Mouse (Mus musculus) thymus, adult 18-20 months (tissue): ENCODE measurements around the gene Rdh16.
"Not testable (repeated sequence)": the region's sequence is repeated elsewhere in the genome, so short reads cannot be mapped to it uniquely, and the experiment has no call there.

Experiments
- DNase-seq, 2 experiments: peaks; one replicate each; pipeline ENCODE4 v3.0.0; 2022; ENCODE audit warnings: mixed read lengths in 2 of 2

Gene Rdh16

GRCm38 (mm10) chr10:127800891-127801290, at the start of gene Rdh16:
TSS of gene Rdh16 (plus strand) at chr10:127801152.
- DNase-seq, result no peak

GRCm38 (mm10) chr10:127751548-127751947, 49.4 kb upstream of the Rdh16 start, which contains the start of gene Gpr182:
TSS of gene Gpr182 (minus strand) at chr10:127751732.
- DNase-seq, result no peak

- no peak for DNase-seq
These were observed 46.3 kb upstream of the Rdh16 start for GRCm38 (mm10) chr10:127754566-127755166.

GRCm38 (mm10) chr10:127755246-127755645, 45.7 kb upstream of the Rdh16 start:
- no peak for DNase-seq

- no peak for DNase-seq
These were observed 45.0 kb upstream of the Rdh16 start for GRCm38 (mm10) chr10:127755770-127756468.

- DNase-seq, result no peak
These were observed 41.5 kb upstream of the Rdh16 start, which contains the start of the genes Rdh1 and Rdh16f1 for GRCm38 (mm10) chr10:127759181-127760110. TSS of gene Rdh1 (plus strand) at chr10:127759721. TSS of gene Rdh16f1 (plus strand) at chr10:127759787.

- DNase-seq, result not testable (repeated sequence)
These were observed 38.0 kb upstream of the Rdh16 start for GRCm38 (mm10) chr10:127762926-127763325.

GRCm38 (mm10) chr10:127763914-127764680, 36.9 kb upstream of the Rdh16 start:
- DNase-seq, result no peak

- DNase-seq, result no peak
These were observed 34.4 kb upstream of the Rdh16 start for GRCm38 (mm10) chr10:127766564-127766963.

GRCm38 (mm10) chr10:127776011-127776410, 24.9 kb upstream of the Rdh16 start, which contains the start of gene Rdh9:
TSS of gene Rdh9 (plus strand) at chr10:127776386.
- DNase-seq, result no peak

- not testable (repeated sequence) for DNase-seq
These were observed 18.6 kb upstream of the Rdh16 start for GRCm38 (mm10) chr10:127782321-127782720.

- not testable (repeated sequence) for DNase-seq
These were observed 15.5 kb upstream of the Rdh16 start for GRCm38 (mm10) chr10:127785411-127785810.

- DNase-seq, result no peak
These were observed 1.7 kb upstream of the Rdh16 start for GRCm38 (mm10) chr10:127799295-127799694.

- no peak for DNase-seq
These were observed 660 bp downstream of the Rdh16 start for GRCm38 (mm10) chr10:127801612-127802011.

- no peak for DNase-seq
These were observed 1.3 kb downstream of the Rdh16 start for GRCm38 (mm10) chr10:127802236-127802635.

- DNase-seq, result no peak
These were observed 3.5 kb downstream of the Rdh16 start for GRCm38 (mm10) chr10:127804416-127804815.

- DNase-seq, result no peak
These were observed 14.9 kb downstream of the Rdh16 start for GRCm38 (mm10) chr10:127815888-127816287.

- DNase-seq, result not testable (repeated sequence)
These were observed 16.4 kb downstream of the Rdh16 start for GRCm38 (mm10) chr10:127817268-127817910.

GRCm38 (mm10) chr10:127821806-127822205, 20.9 kb downstream of the Rdh16 start:
- DNase-seq, result not testable (repeated sequence)

GRCm38 (mm10) chr10:127825386-127825785, 24.4 kb downstream of the Rdh16 start:
- no peak for DNase-seq

GRCm38 (mm10) chr10:127829121-127829520, 28.2 kb downstream of the Rdh16 start:
- DNase-seq, result no peak

GRCm38 (mm10) chr10:127834186-127834585, 33.2 kb downstream of the Rdh16 start:
- DNase-seq, result not testable (repeated sequence)
